Mouse (Mus musculus): ENCODE data around the gene Nup37.

The Nup37 gene

GRCm38 (mm10) chr10:88225421-88225820, 78.6 kb downstream of the Nup37 start:
- intact Hi-C loops (cut with DNase I) = no loop called here

GRCm38 (mm10) chr10:88227962-88228361, 81.2 kb downstream of the Nup37 start:
- intact Hi-C loops (cut with DNase I) = no loop called here
